Mouse (Mus musculus): Measurements from ENCODE around the gene Snx10. TPM values are rescaled to one million over a fixed set of nuclear protein-coding genes. Genes with fewer than 3 reads are reported as not detected.

The Snx10 gene
- polyA plus RNA-seq, 1 experiment from 2014 or later, result 14.1 TPM

- 59% methylated on average over 8 of the region's 8 CpGs for WGBS
Measured at GRCm38 (mm10) chr6:51497321-51498111, 26.2 kb upstream of the Snx10 start.

GRCm38 (mm10) chr6:51505671-51506070, 18.0 kb upstream of the Snx10 start:
- no peak for ATAC-seq (ENCODE audit: low read depth)
- H3K4me1 ChIP-seq (replicated peaks; ENCODE audit: control insufficient read depth, insufficient read depth, low read length), result no peaks in the 10 kb centered on the region
- no peaks in the 10 kb centered on the region for H3K36me3 ChIP-seq (ENCODE audit: control insufficient read depth, insufficient read depth, low read length)
- H3K27me3 ChIP-seq (ENCODE audit: control insufficient read depth, insufficient read depth, low read depth, low read length), result no peaks in the 10 kb centered on the region
- no peak overlapping the region for H3K4me2 ChIP-seq (ENCODE audit: low read depth, low read length)
- H3K9me3 ChIP-seq (ENCODE audit: control insufficient read depth, low read length), result no peaks in the 10 kb centered on the region
- H3K4me3 ChIP-seq (ENCODE audit: low read length), result no peak overlapping the region
- H3K9ac ChIP-seq (ENCODE audit: low read length), result no peak overlapping the region
- no peak overlapping the region for H3K27ac ChIP-seq (ENCODE audit: low read length)
- 22% methylated on average over 1 of the region's 1 CpGs for WGBS

More at GRCm38 (mm10) chr6:51497321-51498111, 26.2 kb upstream of the Snx10 start:
- no peak for ATAC-seq (ENCODE audit: low read depth)
- H3K4me3 ChIP-seq (ENCODE audit: low read length), result no peak overlapping the region
- no peaks in the 10 kb centered on the region for H3K4me1 ChIP-seq (replicated peaks; ENCODE audit: control insufficient read depth, insufficient read depth, low read length)
- no peak overlapping the region for H3K9ac ChIP-seq (ENCODE audit: low read length)
- H3K9me3 ChIP-seq (ENCODE audit: control insufficient read depth, low read length), result no peaks in the 10 kb centered on the region
- no peaks in the 10 kb centered on the region for H3K27me3 ChIP-seq (ENCODE audit: control insufficient read depth, insufficient read depth, low read depth, low read length)
- no peak overlapping the region for H3K4me2 ChIP-seq (ENCODE audit: low read depth, low read length)
- no peaks in the 10 kb centered on the region for H3K36me3 ChIP-seq (ENCODE audit: control insufficient read depth, insufficient read depth, low read length)
- H3K27ac ChIP-seq (ENCODE audit: low read length), result no peak overlapping the region

DNA sequence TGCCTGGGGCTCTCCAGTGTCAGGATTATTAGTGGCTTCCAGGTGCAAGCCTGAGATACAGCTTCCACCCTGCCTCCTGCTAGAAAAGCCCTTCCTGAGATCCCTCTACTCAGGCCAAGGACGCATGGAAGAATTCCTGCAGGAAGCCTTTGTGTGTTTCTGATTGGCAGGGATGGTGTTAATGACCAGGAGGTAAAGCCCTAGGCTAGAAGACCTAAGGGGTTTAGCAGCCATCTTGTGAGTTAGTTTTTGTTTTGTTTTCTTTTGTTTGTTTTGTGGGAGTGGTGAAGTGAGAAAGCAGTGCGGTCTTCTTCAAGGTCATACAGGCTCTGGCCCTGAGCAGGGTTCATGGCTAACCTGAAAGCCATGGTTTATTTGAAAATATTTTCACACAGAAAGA, 16.1 kb upstream of the Snx10 start:
- Histone ChIP-seq H3K36me3 (ENCODE audit: control insufficient read depth, insufficient read depth, low read length) (no peaks in the 10 kb centered on the region), H3K9ac (ENCODE audit: low read length) (no peak overlapping the region), H3K9me3 (ENCODE audit: control insufficient read depth, low read length) (no peaks in the 10 kb centered on the region), H3K27me3 (ENCODE audit: control insufficient read depth, insufficient read depth, low read depth, low read length) (no peaks in the 10 kb centered on the region), H3K4me2 (ENCODE audit: low read depth, low read length) (no peak overlapping the region), H3K4me1 (replicated peaks; ENCODE audit: control insufficient read depth, insufficient read depth, low read length) (no peaks in the 10 kb centered on the region), H3K27ac (ENCODE audit: low read length) (no peak overlapping the region), H3K4me3 (ENCODE audit: low read length) (no peak overlapping the region)
- ATAC-seq (ENCODE audit: low read depth), result no peak
- WGBS, result 62% methylated on average over 2 of the region's 2 CpGs

DNA sequence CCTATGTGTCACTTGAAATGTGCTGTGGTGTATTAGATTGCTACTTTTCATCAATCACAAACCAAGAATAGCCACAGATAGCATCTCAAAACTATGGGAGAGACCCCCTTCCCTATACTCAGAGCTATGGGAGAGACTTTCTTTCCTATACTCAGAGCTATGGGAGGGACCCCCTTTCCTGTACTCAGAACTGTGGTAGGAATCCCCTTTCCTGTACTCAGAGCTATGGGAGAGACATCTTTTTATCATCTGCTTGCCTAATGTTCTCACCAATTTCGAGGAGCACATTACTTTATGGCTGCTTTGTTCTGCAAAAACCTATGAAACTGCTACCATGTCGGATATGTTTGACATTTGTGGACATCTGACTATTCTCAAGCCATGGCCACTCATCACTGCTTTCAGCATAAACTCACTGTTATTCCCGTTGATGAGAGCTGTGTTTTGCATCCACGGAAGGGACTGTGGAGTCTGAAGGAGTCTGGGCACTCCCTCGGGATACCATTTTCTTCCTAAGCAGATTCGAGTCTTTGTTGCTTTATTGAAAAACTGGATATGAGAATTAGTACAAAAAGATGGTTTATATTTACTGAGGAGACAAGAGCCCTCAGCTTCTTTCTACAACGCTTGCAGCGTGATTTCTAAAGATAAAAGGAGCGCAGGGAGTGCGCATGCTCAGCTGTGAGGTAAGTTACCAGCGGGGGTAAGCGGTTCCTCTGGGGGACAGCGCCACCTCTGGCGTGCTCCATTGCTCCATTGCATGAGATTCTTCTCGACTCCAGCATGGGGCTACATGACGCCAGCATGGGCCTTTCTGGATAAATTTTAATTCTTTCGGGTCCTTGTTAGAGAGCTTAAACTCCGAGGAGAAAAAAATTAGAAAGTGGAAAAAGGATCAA, 14.7 kb upstream of the Snx10 start:
- Histone ChIP-seq H3K4me3 (ENCODE audit: low read length) (peak overlapping the region; percentile 39), H3K9ac (ENCODE audit: low read length) (peak overlapping the region; percentile 56), H3K27me3 (ENCODE audit: control insufficient read depth, insufficient read depth, low read depth, low read length) (no peaks in the 10 kb centered on the region), H3K4me2 (ENCODE audit: low read depth, low read length) (peak overlapping the region; percentile 53), H3K36me3 (ENCODE audit: control insufficient read depth, insufficient read depth, low read length) (no peaks in the 10 kb centered on the region), H3K9me3 (ENCODE audit: control insufficient read depth, low read length) (no peaks in the 10 kb centered on the region), H3K27ac (ENCODE audit: low read length) (no peak overlapping the region), H3K4me1 (replicated peaks; ENCODE audit: control insufficient read depth, insufficient read depth, low read length) (no peaks in the 10 kb centered on the region)
- ATAC-seq (ENCODE audit: low read depth), result peak; percentile 78; the same call in 1 of the 2 replicates
- WGBS, result 21% methylated on average over 18 of the region's 18 CpGs

- no peaks in the 10 kb centered on the region for H3K27me3 ChIP-seq (ENCODE audit: control insufficient read depth, insufficient read depth, low read depth, low read length)
- no peaks in the 10 kb centered on the region for H3K4me1 ChIP-seq (replicated peaks; ENCODE audit: control insufficient read depth, insufficient read depth, low read length)
- H3K36me3 ChIP-seq (ENCODE audit: control insufficient read depth, insufficient read depth, low read length), result no peaks in the 10 kb centered on the region
- no peak overlapping the region for H3K4me2 ChIP-seq (ENCODE audit: low read depth, low read length)
- ATAC-seq (ENCODE audit: low read depth), result no peak
- no peaks in the 10 kb centered on the region for H3K9me3 ChIP-seq (ENCODE audit: control insufficient read depth, low read length)
- H3K9ac ChIP-seq (ENCODE audit: low read length), result no peak overlapping the region
- WGBS, result 29% methylated on average over 5 of the region's 5 CpGs
- H3K4me3 ChIP-seq (ENCODE audit: low read length), result no peak overlapping the region
- no peak overlapping the region for H3K27ac ChIP-seq (ENCODE audit: low read length)
Measured at GRCm38 (mm10) chr6:51510094-51510493, 13.6 kb upstream of the Snx10 start.

DNA sequence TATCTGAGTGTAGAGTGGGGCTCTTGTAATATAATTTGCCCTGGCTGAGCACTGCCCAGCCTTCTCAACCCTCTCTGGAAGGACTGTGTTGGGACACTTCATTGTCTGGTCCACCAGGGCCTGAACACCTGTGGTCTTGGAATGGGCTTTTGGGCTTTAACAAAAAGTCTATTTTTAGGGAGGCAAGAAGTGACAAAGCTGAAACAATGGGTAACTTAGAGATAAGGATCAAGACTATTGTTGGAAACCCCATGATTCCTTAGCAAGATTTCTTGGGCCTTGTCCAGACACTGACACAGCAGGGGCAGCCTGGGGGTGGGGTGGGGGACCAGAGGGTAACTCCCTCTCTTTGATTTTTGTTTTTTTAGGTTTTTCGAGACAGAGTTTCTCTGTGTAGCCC, 12.8 kb upstream of the Snx10 start:
- H3K27ac ChIP-seq (ENCODE audit: low read length), result no peak overlapping the region
- H3K9ac ChIP-seq (ENCODE audit: low read length), result no peak overlapping the region
- H3K4me1 ChIP-seq (replicated peaks; ENCODE audit: control insufficient read depth, insufficient read depth, low read length), result no peaks in the 10 kb centered on the region
- no peaks in the 10 kb centered on the region for H3K36me3 ChIP-seq (ENCODE audit: control insufficient read depth, insufficient read depth, low read length)
- no peak overlapping the region for H3K4me2 ChIP-seq (ENCODE audit: low read depth, low read length)
- H3K9me3 ChIP-seq (ENCODE audit: control insufficient read depth, low read length), result no peaks in the 10 kb centered on the region
- H3K27me3 ChIP-seq (ENCODE audit: control insufficient read depth, insufficient read depth, low read depth, low read length), result no peaks in the 10 kb centered on the region
- 43% methylated on average over 1 of the region's 1 CpGs for WGBS
- no peak for ATAC-seq (ENCODE audit: low read depth)
- H3K4me3 ChIP-seq (ENCODE audit: low read length), result no peak overlapping the region

- no peak overlapping the region for H3K27ac ChIP-seq (ENCODE audit: low read length)
- no peaks in the 10 kb centered on the region for H3K4me1 ChIP-seq (replicated peaks; ENCODE audit: control insufficient read depth, insufficient read depth, low read length)
- ATAC-seq (ENCODE audit: low read depth), result no peak
- WGBS, result 74% methylated on average over 3 of the region's 3 CpGs
- no peak overlapping the region for H3K4me3 ChIP-seq (ENCODE audit: low read length)
- no peaks in the 10 kb centered on the region for H3K9me3 ChIP-seq (ENCODE audit: control insufficient read depth, low read length)
- no peaks in the 10 kb centered on the region for H3K36me3 ChIP-seq (ENCODE audit: control insufficient read depth, insufficient read depth, low read length)
- no peak overlapping the region for H3K4me2 ChIP-seq (ENCODE audit: low read depth, low read length)
- H3K9ac ChIP-seq (ENCODE audit: low read length), result no peak overlapping the region
- no peaks in the 10 kb centered on the region for H3K27me3 ChIP-seq (ENCODE audit: control insufficient read depth, insufficient read depth, low read depth, low read length)
Measured at GRCm38 (mm10) chr6:51513745-51514144, 10.0 kb upstream of the Snx10 start.

DNA sequence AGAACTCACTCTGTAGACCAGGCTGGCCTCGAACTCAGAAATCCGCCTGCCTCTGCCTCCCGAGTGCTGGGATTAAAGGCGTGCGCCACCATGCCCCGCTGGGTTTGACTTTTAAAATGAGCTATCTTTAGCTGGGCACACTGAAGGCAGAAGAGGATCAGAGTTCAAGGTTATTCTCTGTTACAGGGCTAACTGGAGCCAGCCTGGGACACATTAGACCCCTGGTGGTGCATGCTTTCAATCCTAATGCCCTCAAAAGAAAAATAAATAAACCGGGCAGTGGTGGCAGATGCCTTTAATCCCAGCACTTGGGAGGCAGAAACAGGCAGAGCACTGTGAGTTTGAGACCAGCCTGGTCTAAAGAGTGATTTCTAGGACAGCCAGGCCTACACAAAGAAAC, 8.8 kb upstream of the Snx10 start:
- H3K36me3 ChIP-seq (ENCODE audit: control insufficient read depth, insufficient read depth, low read length), result no peaks in the 10 kb centered on the region
- H3K27ac ChIP-seq (ENCODE audit: low read length), result no peak overlapping the region
- no peak overlapping the region for H3K9ac ChIP-seq (ENCODE audit: low read length)
- H3K9me3 ChIP-seq (ENCODE audit: control insufficient read depth, low read length), result no peaks in the 10 kb centered on the region
- no peak overlapping the region for H3K4me2 ChIP-seq (ENCODE audit: low read depth, low read length)
- no peak overlapping the region for H3K4me3 ChIP-seq (ENCODE audit: low read length)
- no peak for ATAC-seq (ENCODE audit: low read depth)
- 90% methylated on average over 7 of the region's 7 CpGs for WGBS
- H3K4me1 ChIP-seq (replicated peaks; ENCODE audit: control insufficient read depth, insufficient read depth, low read length), result no peaks in the 10 kb centered on the region
- H3K27me3 ChIP-seq (ENCODE audit: control insufficient read depth, insufficient read depth, low read depth, low read length), result no peaks in the 10 kb centered on the region

GRCm38 (mm10) chr6:51523310-51523709, 391 bp upstream of the Snx10 start:
- peak; percentile 40; the same call in 1 of the 2 replicates for ATAC-seq (ENCODE audit: low read depth)
- Histone ChIP-seq H3K9ac (ENCODE audit: low read length) (peak overlapping the region; percentile 68; the same call in 1 of the 2 replicates), H3K9me3 (ENCODE audit: control insufficient read depth, low read length) (no peaks in the 10 kb centered on the region), H3K27me3 (ENCODE audit: control insufficient read depth, insufficient read depth, low read depth, low read length) (no peaks in the 10 kb centered on the region), H3K4me2 (ENCODE audit: low read depth, low read length) (peak overlapping the region; percentile 97), H3K36me3 (ENCODE audit: control insufficient read depth, insufficient read depth, low read length) (no peaks in the 10 kb centered on the region), H3K4me3 (ENCODE audit: low read length) (peak overlapping the region; percentile 72), H3K27ac (ENCODE audit: low read length) (no peak overlapping the region), H3K4me1 (replicated peaks; ENCODE audit: control insufficient read depth, insufficient read depth, low read length) (no peaks in the 10 kb centered on the region)
- 16% methylated on average over 5 of the region's 5 CpGs for WGBS
